Comparison of ENCODE assay signal across 15 mouse cellular contexts in the genomic region with DNA sequence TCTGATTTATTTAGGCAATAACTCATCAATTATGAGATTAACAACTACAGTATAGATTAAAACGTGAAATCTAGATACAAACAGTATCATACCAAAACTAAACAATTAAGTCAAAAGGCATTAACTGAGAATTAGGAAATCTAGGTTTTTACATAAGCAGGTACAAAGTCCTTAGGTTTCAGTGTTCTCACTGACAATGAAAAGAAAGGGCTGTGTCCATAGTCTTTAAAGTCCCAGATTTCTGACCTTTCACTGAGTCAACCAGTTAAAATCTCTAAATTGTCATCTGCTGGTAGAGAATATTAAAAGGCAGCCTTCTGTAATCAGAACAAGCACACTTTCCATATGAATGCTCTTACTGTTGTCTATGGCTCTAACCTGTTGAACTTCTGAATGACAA.
"Had no signal": no experiment of that assay in that cellular context is flagged by ENCODE, and none has a peak within 500 bp of the region (broad histone marks: within the 10 kb centered on the region; RNA-seq: fewer than 3 reads in every experiment).

No protein-coding gene starts in this region.

- H3K4me3 ChIP-seq: limb, embryonic 10.5 days; limb, embryonic 13.5 days; liver, embryonic 12.5 days; liver, embryonic 15.5 days; midbrain, embryonic 13.5 days had no signal

- H3K4me1 ChIP-seq: limb, embryonic 13.5 days; liver, embryonic 12.5 days; liver, embryonic 15.5 days had no signal

- H3K27ac ChIP-seq: kidney, postnatal 0 days; limb, embryonic 10.5 days; limb, embryonic 13.5 days; liver, embryonic 12.5 days; liver, embryonic 15.5 days; midbrain, embryonic 13.5 days; stomach, postnatal 0 days had no signal

- DNase-seq: kidney, adult 2 months; lung, adult 2 months; right cerebral cortex, adult 18-20 months; right cerebral cortex, postnatal 14 days; right cerebral cortex, postnatal 4 days; thymus, adult 2 months; thymus, postnatal 14 days; thymus, postnatal 4 days had no signal

- H3K4me2 ChIP-seq: limb, embryonic 13.5 days; liver, embryonic 12.5 days; liver, embryonic 15.5 days; midbrain, embryonic 13.5 days had no signal

- H3K9ac ChIP-seq: limb, embryonic 13.5 days; liver, embryonic 12.5 days; liver, embryonic 15.5 days had no signal

- ATAC-seq: liver, embryonic 12.5 days had no signal

- H3K9me3 ChIP-seq: limb, embryonic 10.5 days; limb, embryonic 13.5 days; liver, embryonic 12.5 days; liver, embryonic 15.5 days; midbrain, embryonic 13.5 days had no signal

- H3K36me3 ChIP-seq: limb, embryonic 10.5 days; limb, embryonic 13.5 days; liver, embryonic 12.5 days; liver, embryonic 15.5 days; midbrain, embryonic 13.5 days had no signal

- H3K27me3 ChIP-seq: limb, embryonic 13.5 days; liver, embryonic 12.5 days; liver, embryonic 15.5 days; midbrain, embryonic 13.5 days had no signal
